In genomic region chr13:17832940-17833339, GRCm38 (mm10) we compare ENCODE assay signal across 25 mouse cellular contexts.
"Had no signal": no experiment of that assay in that cellular context is flagged by ENCODE, and none has a peak within 500 bp of the region (broad histone marks: within the 10 kb centered on the region; RNA-seq: fewer than 3 reads in every experiment).

No protein-coding gene starts in this region.

- DNase-seq: cerebellum, adult 9-10 months; cerebellum, adult 9-11 months; cerebellum, postnatal 10 days; cerebellum, postnatal 14 days; cerebellum, postnatal 25 days; cerebellum, postnatal 36 days; embryo, embryonic 11 days; forebrain, postnatal 0 days; gastrocnemius, adult 2 months; gastrocnemius, postnatal 10 days; gastrocnemius, postnatal 14 days; gastrocnemius, postnatal 25 days; gastrocnemius, postnatal 36 days; heart, adult 11 months; heart, adult 18-20 months; heart, adult 2 months had no signal

- H3K27ac ChIP-seq: embryonic facial prominence, embryonic 10.5 days; embryonic facial prominence, embryonic 12.5 days; embryonic facial prominence, embryonic 13.5 days; embryonic facial prominence, embryonic 15.5 days; forebrain, embryonic 10.5 days; forebrain, embryonic 12.5 days; forebrain, embryonic 13.5 days; forebrain, embryonic 15.5 days; gastrocnemius, adult 2 months; heart, adult 2 months had no signal

- H3K9me3 ChIP-seq: embryonic facial prominence, embryonic 10.5 days; embryonic facial prominence, embryonic 12.5 days; embryonic facial prominence, embryonic 13.5 days; embryonic facial prominence, embryonic 15.5 days; forebrain, embryonic 10.5 days; forebrain, embryonic 12.5 days; forebrain, embryonic 13.5 days; forebrain, embryonic 15.5 days had no signal

- H3K4me3 ChIP-seq: embryonic facial prominence, embryonic 10.5 days; embryonic facial prominence, embryonic 12.5 days; embryonic facial prominence, embryonic 13.5 days; embryonic facial prominence, embryonic 15.5 days; erythroblast, embryonic 14.5 days; forebrain, embryonic 10.5 days; forebrain, embryonic 12.5 days; forebrain, embryonic 13.5 days; forebrain, embryonic 15.5 days; gastrocnemius, adult 2 months; heart, adult 2 months had no signal

- H3K9ac ChIP-seq: embryonic facial prominence, embryonic 12.5 days; embryonic facial prominence, embryonic 13.5 days; embryonic facial prominence, embryonic 15.5 days; forebrain, embryonic 12.5 days; forebrain, embryonic 13.5 days; forebrain, embryonic 15.5 days; forebrain, postnatal 0 days had no signal

- H3K4me2 ChIP-seq: embryonic facial prominence, embryonic 12.5 days; embryonic facial prominence, embryonic 13.5 days; embryonic facial prominence, embryonic 15.5 days; forebrain, embryonic 12.5 days; forebrain, embryonic 13.5 days; forebrain, embryonic 15.5 days had no signal

- H3K27me3 ChIP-seq: embryonic facial prominence, embryonic 12.5 days; embryonic facial prominence, embryonic 13.5 days; embryonic facial prominence, embryonic 15.5 days; forebrain, embryonic 12.5 days; forebrain, embryonic 13.5 days; forebrain, embryonic 15.5 days had no signal

- H3K4me1 ChIP-seq: embryonic facial prominence, embryonic 10.5 days; embryonic facial prominence, embryonic 12.5 days; embryonic facial prominence, embryonic 13.5 days; forebrain, embryonic 10.5 days; forebrain, embryonic 12.5 days; forebrain, embryonic 13.5 days; forebrain, embryonic 15.5 days had no signal

- H3K36me3 ChIP-seq: embryonic facial prominence, embryonic 10.5 days; embryonic facial prominence, embryonic 12.5 days; embryonic facial prominence, embryonic 13.5 days; embryonic facial prominence, embryonic 15.5 days; forebrain, embryonic 10.5 days; forebrain, embryonic 12.5 days; forebrain, embryonic 15.5 days had no signal
